Mouse (Mus musculus) liver, embryonic 14.5 days (tissue): ENCODE data around the gene Pcnx2. TPM values are rescaled to one million over a fixed set of nuclear protein-coding genes. Genes with fewer than 3 reads are reported as not detected.

Experiments
- ATAC-seq: fragments of 200-750 bp; cut with Nextera tagmentation; 2 replicates; pipeline ENCODE4 v1.8.0; 2017; ENCODE audit warnings: moderate number of reproducible peaks, mild to moderate bottlenecking, moderate library complexity; ENCODE audit not compliant: insufficient read depth
- DNase-seq, 3 experiments: peaks; one replicate each; pipeline ENCODE4 v3.0.0-alpha.2; 2012 to 2013; ENCODE audit warnings: low read depth in 3 of 3, low spot score in 3 of 3
- H3K27ac ChIP-seq: fragments of 300-500 bp; sonication (generic); 2 replicates; pipeline ENCODE4 v1.5.1; 2014; ENCODE audit warnings: moderate library complexity, mild to moderate bottlenecking, control low read depth, inconsistent platforms
- H3K27me3 ChIP-seq: fragments of 300-500 bp; sonication (generic); 2 replicates; pipeline ENCODE4 v1.6.1; 2014; ENCODE audit warnings: mild to moderate bottlenecking, low read length, moderate library complexity; ENCODE audit not compliant: control insufficient read depth, insufficient read depth
- H3K36me3 ChIP-seq: fragments of 300-500 bp; sonication (generic); replicated peaks from 2 replicates; pipeline ENCODE4 v1.6.1; 2014; ENCODE audit warnings: low read depth; ENCODE audit not compliant: control insufficient read depth, insufficient read depth
- H3K4me1 ChIP-seq, 2 experiments: fragments of 200-500 bp in 1 of 2; fragments of 300-500 bp in 1 of 2; sonication (generic) in 1 of 2; replicated peaks; 2 replicates each; pipeline ENCODE4 v1.6.1; 2012 to 2014; ENCODE audit warnings: antibody characterized with exemption in 1 of 2, inconsistent platforms in 1 of 2, low read length in 1 of 2; ENCODE audit not compliant: control insufficient read depth in 2 of 2, insufficient read depth in 2 of 2
- H3K4me2 ChIP-seq: fragments of 300-500 bp; sonication (generic); 2 replicates; pipeline ENCODE4 v1.6.1; 2014; ENCODE audit warnings: low read depth, mild to moderate bottlenecking, control low read depth, moderate library complexity
- H3K4me3 ChIP-seq, 2 experiments: fragments of 200-500 bp in 1 of 2; fragments of 300-500 bp in 1 of 2; sonication (generic) in 1 of 2; 2 replicates each; pipeline ENCODE4 v1.5.1; 2012 to 2014; ENCODE audit warnings: low read depth in 2 of 2, low read length in 2 of 2, mild to moderate bottlenecking in 2 of 2, control low read depth in 1 of 2, inconsistent platforms in 1 of 2, moderate library complexity in 1 of 2; ENCODE audit not compliant: insufficient read depth in 1 of 2
- H3K9ac ChIP-seq: fragments of 300-500 bp; sonication (generic); replicated peaks from 2 replicates; pipeline ENCODE4 v1.6.1; 2014; ENCODE audit warnings: mild to moderate bottlenecking, control low read depth, moderate library complexity
- H3K9me3 ChIP-seq: fragments of 300-500 bp; sonication (generic); 2 replicates; pipeline ENCODE4 v1.6.1; 2016; ENCODE audit warnings: low read length, mixed read lengths; ENCODE audit not compliant: control insufficient read depth
- CTCF ChIP-seq: IDR thresholded peaks from 2 replicates; pipeline ENCODE4 v1.5.1; 2016; ENCODE audit warnings: antibody characterized with exemption, low read depth, control low read depth
- EP300 ChIP-seq: IDR thresholded peaks from 2 replicates; pipeline ENCODE4 v1.6.1; 2016; ENCODE audit warnings: antibody characterized with exemption, low read depth
- WGBS: fragments of 180-500 bp; shearing (Covaris S2); extraction: QIAGEN DNeasy Blood & Tissue Kit; methylation state at CpG from one replicate; pipeline ENCODE4 v1.1.7; 2014; ENCODE audit not compliant: insufficient replicate concordance; 5-methylcytosine and 5-hydroxymethylcytosine counted together
- polyA plus RNA-seq, 2 experiments: library from polyadenylated mRNA; depleted of rRNA in 1 of 2; stranded (reverse) in 1 of 2; unstranded in 1 of 2; fragments of >200 nt; fragmentation: Nextera tagmentation in 1 of 2; extraction: Ambion mirVana in 1 of 2; gene quantifications; 2 replicates each; pipeline versions ENCODE4 v1.2.1 to v1.2.3; 2012 to 2014

Gene Pcnx2
- polyA plus RNA-seq, 2 experiments: 0.19 TPM; not detected in 1

DNA sequence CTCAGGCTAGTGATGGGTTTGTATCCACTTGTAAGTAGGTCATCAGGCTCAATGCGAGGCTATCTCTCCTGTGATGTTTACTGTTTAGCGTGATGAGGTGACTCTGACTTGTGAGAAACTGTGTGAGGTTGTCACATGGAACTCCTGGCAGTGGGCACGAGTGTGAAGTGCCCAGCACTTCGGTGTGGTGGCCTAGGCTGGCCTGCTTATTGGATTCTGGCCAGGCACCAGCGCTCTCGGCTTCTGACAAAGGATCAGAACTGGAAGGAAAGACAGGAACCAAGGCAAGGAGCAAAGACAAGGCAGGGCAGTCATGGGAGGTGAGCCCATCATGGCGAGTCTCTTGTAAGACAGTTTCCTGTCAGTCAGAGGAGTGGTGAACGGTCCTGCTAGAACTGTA lies 142.2 kb downstream of the Pcnx2 start:
- Histone ChIP-seq H3K9ac (no peak overlapping the region; the same call in 1 of the 2 replicates), H3K36me3 (no peaks in the 10 kb centered on the region), H3K4me1 (no peaks in the 10 kb centered on the region), H3K4me3 (no peak overlapping the region), H3K4me2 (no peak overlapping the region), H3K27ac (no peak overlapping the region), H3K27me3 (no peaks in the 10 kb centered on the region), H3K9me3 (no peaks in the 10 kb centered on the region)
- 62% methylated on average over 8 of the region's 8 CpGs for WGBS
- DNase-seq (no peak), ATAC-seq (no peak)
- no peak for TF ChIP-seq EP300

DNA sequence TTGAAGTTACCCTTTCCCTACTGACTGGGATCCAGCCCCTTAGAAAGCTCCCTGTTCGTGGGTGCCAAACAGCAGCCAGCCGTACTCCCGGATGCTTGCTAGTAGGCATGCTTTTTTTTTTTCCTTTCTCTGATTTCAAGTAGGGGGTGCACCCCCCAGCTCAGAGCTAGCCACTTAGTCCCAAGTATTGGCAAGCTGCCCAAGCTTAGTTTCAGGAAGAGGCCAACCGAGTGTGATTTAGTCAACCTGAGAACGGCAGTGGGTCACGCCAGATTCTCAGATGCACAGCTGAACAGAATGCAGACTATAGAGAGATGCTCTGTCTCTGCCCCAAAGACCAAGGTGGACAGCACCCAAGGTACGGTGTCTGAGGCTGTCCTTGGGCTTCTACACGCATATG lies 147.3 kb downstream of the Pcnx2 start:
- no peak for TF ChIP-seq EP300

DNA sequence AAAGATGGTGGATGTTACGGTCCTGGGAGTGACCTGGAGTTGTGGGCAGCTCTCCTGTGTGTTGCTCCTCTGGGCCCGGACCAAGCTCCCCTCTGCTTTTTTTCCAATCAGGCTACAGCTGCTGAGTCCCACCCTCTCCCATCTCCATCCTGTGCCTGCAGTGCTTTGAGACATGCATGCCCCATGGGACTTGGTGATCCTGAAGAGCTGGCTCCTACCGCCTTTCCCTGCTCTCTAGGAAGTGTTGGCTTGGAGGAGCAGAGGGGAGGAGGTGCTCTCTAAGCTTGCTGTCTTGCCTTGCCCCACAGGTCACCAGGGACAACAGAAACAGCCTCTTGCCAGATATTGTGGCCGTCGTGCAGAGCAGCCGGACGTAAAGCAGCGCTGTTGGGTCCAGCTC lies 150.7 kb downstream of the Pcnx2 start:
- Histone ChIP-seq H3K27ac (no peak overlapping the region), H3K27me3 (no peaks in the 10 kb centered on the region)

More for the DNA sequence above, 147.3 kb downstream of the Pcnx2 start:
- ATAC-seq (no peak), DNase-seq (no peak)
- no peaks in the 10 kb centered on the region for H3K36me3 ChIP-seq
- 64% methylated on average over 8 of the region's 8 CpGs for WGBS
- no peak overlapping the region for H3K4me3 ChIP-seq
- no peaks in the 10 kb centered on the region for H3K27me3 ChIP-seq
- H3K27ac ChIP-seq: no peak overlapping the region
- no peak overlapping the region for H3K4me2 ChIP-seq
- H3K9ac ChIP-seq: no peak overlapping the region
- no peaks in the 10 kb centered on the region for H3K4me1 ChIP-seq
- no peaks in the 10 kb centered on the region for H3K9me3 ChIP-seq

DNA sequence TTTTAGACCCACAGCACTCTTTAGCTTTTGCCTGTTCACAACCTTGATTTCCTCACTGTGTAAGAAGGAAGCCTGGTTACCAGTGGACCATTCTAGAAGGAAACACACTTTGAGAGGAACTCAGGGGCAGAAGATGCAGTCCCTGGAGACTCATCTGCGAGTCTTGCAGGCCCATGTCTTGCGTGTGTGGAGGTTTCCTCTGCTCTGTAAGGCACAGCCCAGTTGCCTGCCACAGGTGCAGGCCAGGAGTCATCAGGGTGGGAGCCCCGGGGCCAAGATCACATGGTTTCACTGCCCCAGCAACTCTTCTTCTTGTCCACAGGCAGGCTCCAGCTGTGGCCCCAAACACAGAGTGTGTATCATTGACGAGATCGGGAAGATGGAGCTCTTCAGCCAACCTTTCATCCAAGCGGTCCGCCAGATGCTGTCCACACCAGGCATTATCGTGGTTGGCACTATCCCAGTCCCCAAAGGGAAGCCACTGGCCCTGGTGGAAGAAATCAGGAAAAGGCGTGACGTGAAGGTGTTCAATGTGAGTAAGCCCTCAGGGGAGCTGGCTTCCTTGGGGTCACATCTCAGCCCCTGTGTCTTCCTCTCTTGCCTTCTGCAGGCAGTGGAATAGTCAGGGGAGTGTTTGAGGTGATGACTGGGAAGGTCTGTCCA lies 153.1 kb downstream of the Pcnx2 start:
- no peak for ATAC-seq
- Histone ChIP-seq H3K27me3 (no peaks in the 10 kb centered on the region), H3K36me3 (no peaks in the 10 kb centered on the region), H3K4me2 (no peak overlapping the region), H3K9me3 (no peaks in the 10 kb centered on the region), H3K27ac (no peak overlapping the region), H3K9ac (no peak overlapping the region), H3K4me3 (no peak overlapping the region), H3K4me1 (no peaks in the 10 kb centered on the region)
- TF ChIP-seq CTCF: no peak
- TF ChIP-seq EP300: no peak
- no peak for DNase-seq
- 79% methylated on average over 10 of the region's 10 CpGs for WGBS

More for the DNA sequence above, 150.7 kb downstream of the Pcnx2 start:
- Histone ChIP-seq H3K4me3 (no peak overlapping the region), H3K4me1 (no peaks in the 10 kb centered on the region), H3K9ac (no peak overlapping the region), H3K36me3 (no peaks in the 10 kb centered on the region), H3K9me3 (no peaks in the 10 kb centered on the region), H3K4me2 (no peak overlapping the region)
- TF ChIP-seq EP300: no peak
- no peak for TF ChIP-seq CTCF
- 70% methylated on average over 8 of the region's 8 CpGs for WGBS
- DNase-seq (no peak), ATAC-seq (no peak)

DNA sequence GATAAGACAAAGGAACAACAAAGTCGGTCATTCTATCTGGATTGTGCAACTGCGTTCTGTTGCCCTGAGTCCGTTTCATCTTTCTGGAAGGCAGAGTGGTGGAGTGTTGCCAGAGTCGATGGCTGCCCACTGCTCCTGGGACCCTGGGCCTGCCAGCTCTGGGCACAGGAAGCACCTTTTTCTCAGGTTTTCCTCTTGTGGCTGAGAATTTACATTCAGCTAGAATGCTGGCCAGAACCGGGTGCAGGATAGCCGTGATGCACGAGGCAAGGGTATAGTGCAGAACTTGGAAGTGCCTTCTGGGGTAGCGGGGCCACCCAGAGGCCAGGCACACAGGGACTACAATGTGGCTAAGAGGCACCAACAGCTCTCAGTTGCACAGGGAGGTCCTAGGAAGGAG lies 155.7 kb downstream of the Pcnx2 start:
- no peak overlapping the region for H3K27ac ChIP-seq
- ATAC-seq: no peak
- H3K4me1 ChIP-seq: no peaks in the 10 kb centered on the region
- H3K4me2 ChIP-seq: no peak overlapping the region
- no peaks in the 10 kb centered on the region for H3K9me3 ChIP-seq
- WGBS: 53% methylated on average over 8 of the region's 8 CpGs
- H3K9ac ChIP-seq: no peak overlapping the region
- no peak overlapping the region for H3K4me3 ChIP-seq
- DNase-seq: no peak
- TF ChIP-seq CTCF (no peak), EP300 (no peak)
- no peaks in the 10 kb centered on the region for H3K27me3 ChIP-seq
- H3K36me3 ChIP-seq: no peaks in the 10 kb centered on the region
